Mouse (Mus musculus): ENCODE measurements around the gene Zfp941. TPM values are rescaled to one million over a fixed set of nuclear protein-coding genes. Genes with fewer than 3 reads are reported as not detected.

Gene Zfp941
- 2.7 and 3.0 TPM in 2 replicates for polyA plus RNA-seq (2014; fragmentation: Nextera tagmentation; extraction: Ambion mirVana)

- Histone ChIP-seq H3K4me3 (ENCODE audit: low read depth, low read length) (peak within 1 kb of the TSS; percentile 37), H3K36me3 (ENCODE audit: control insufficient read depth, insufficient read depth, low read length) (no peaks in the 10 kb centered on the region), H3K4me1 (ENCODE audit: control insufficient read depth, insufficient read depth, low read length) (no peaks in the 10 kb centered on the region), H3K9me3 (ENCODE audit: control insufficient read depth, low read depth, low read length) (no peaks in the 10 kb centered on the region), H3K27me3 (ENCODE audit: control insufficient read depth, insufficient read depth, low read length) (no peaks in the 10 kb centered on the region), H3K9ac (replicated peaks; ENCODE audit: low read depth, low read length) (peak within 1 kb of the TSS; percentile 30; the same call in 1 of the 2 replicates), H3K27ac (ENCODE audit: low read length) (0 out of 2 replicates have a peak within 1 kb of the TSS, but pooled peaks have one; percentile 4), H3K4me2 (replicated peaks; ENCODE audit: low read depth, low read length) (peak within 1 kb of the TSS; percentile 74)
- WGBS = 1% methylated on average over 21 of the region's 21 CpGs
- ATAC-seq (ENCODE audit: insufficient number of reproducible peaks, insufficient read depth, low FRiP score, low read depth) = peak; percentile 63; the same call in 1 of the 2 replicates
These were observed at the start of gene Zfp941 for GRCm38 (mm10) chr7:140821653-140822329. Zfp941 (minus strand) TSS chr7:140822178.

- H3K9me3 ChIP-seq (ENCODE audit: control insufficient read depth, low read depth, low read length) = no peaks in the 10 kb centered on the region
- no peak for ATAC-seq (ENCODE audit: insufficient number of reproducible peaks, insufficient read depth, low FRiP score, low read depth)
- no peaks in the 10 kb centered on the region for H3K4me1 ChIP-seq (ENCODE audit: control insufficient read depth, insufficient read depth, low read length)
- H3K27me3 ChIP-seq (ENCODE audit: control insufficient read depth, insufficient read depth, low read length) = no peaks in the 10 kb centered on the region
- no peak overlapping the region for H3K4me3 ChIP-seq (ENCODE audit: low read depth, low read length)
- no peak overlapping the region for H3K4me2 ChIP-seq (replicated peaks; ENCODE audit: low read depth, low read length)
- H3K36me3 ChIP-seq (ENCODE audit: control insufficient read depth, insufficient read depth, low read length) = peaks cover 38% of the 10 kb centered on the region
- H3K9ac ChIP-seq (replicated peaks; ENCODE audit: low read depth, low read length) = no peak overlapping the region
- no peak overlapping the region for H3K27ac ChIP-seq (ENCODE audit: low read length)
- WGBS = 90% methylated on average over 12 of the region's 12 CpGs
These were observed 42.8 kb upstream of the Zfp941 start for GRCm38 (mm10) chr7:140864761-140865160.

GRCm38 (mm10) chr7:140860728-140861127 is 38.8 kb upstream of the Zfp941 start:
- no peaks in the 10 kb centered on the region for H3K9me3 ChIP-seq (ENCODE audit: control insufficient read depth, low read depth, low read length)
- no peaks in the 10 kb centered on the region for H3K27me3 ChIP-seq (ENCODE audit: control insufficient read depth, insufficient read depth, low read length)
- H3K36me3 ChIP-seq (ENCODE audit: control insufficient read depth, insufficient read depth, low read length) = peaks cover 53% of the 10 kb centered on the region
- no peak overlapping the region for H3K4me3 ChIP-seq (ENCODE audit: low read depth, low read length)
- H3K4me1 ChIP-seq (ENCODE audit: control insufficient read depth, insufficient read depth, low read length) = peaks cover 7% of the 10 kb centered on the region
- no peak for ATAC-seq (ENCODE audit: insufficient number of reproducible peaks, insufficient read depth, low FRiP score, low read depth)
- H3K4me2 ChIP-seq (replicated peaks; ENCODE audit: low read depth, low read length) = no peak overlapping the region
- H3K9ac ChIP-seq (replicated peaks; ENCODE audit: low read depth, low read length) = no peak overlapping the region
- no peak overlapping the region for H3K27ac ChIP-seq (ENCODE audit: low read length)
- 82% methylated on average over 5 of the region's 5 CpGs for WGBS

GRCm38 (mm10) chr7:140859997-140860396 is 38.0 kb upstream of the Zfp941 start:
- Histone ChIP-seq H3K4me2 (replicated peaks; ENCODE audit: low read depth, low read length) (no peak overlapping the region), H3K9me3 (ENCODE audit: control insufficient read depth, low read depth, low read length) (no peaks in the 10 kb centered on the region), H3K9ac (replicated peaks; ENCODE audit: low read depth, low read length) (no peak overlapping the region), H3K4me1 (ENCODE audit: control insufficient read depth, insufficient read depth, low read length) (peaks cover 12% of the 10 kb centered on the region), H3K27ac (ENCODE audit: low read length) (no peak overlapping the region), H3K36me3 (ENCODE audit: control insufficient read depth, insufficient read depth, low read length) (peaks cover 53% of the 10 kb centered on the region), H3K4me3 (ENCODE audit: low read depth, low read length) (no peak overlapping the region), H3K27me3 (ENCODE audit: control insufficient read depth, insufficient read depth, low read length) (no peaks in the 10 kb centered on the region)
- 74% methylated on average over 6 of the region's 6 CpGs for WGBS
- ATAC-seq (ENCODE audit: insufficient number of reproducible peaks, insufficient read depth, low FRiP score, low read depth) = no peak

GRCm38 (mm10) chr7:140858746-140859145 is 36.8 kb upstream of the Zfp941 start:
- Histone ChIP-seq H3K9ac (replicated peaks; ENCODE audit: low read depth, low read length) (0 out of 2 replicates have a peak overlapping the region, but pooled peaks have one; percentile 88), H3K36me3 (ENCODE audit: control insufficient read depth, insufficient read depth, low read length) (peaks cover 58% of the 10 kb centered on the region), H3K4me1 (ENCODE audit: control insufficient read depth, insufficient read depth, low read length) (peaks cover 13% of the 10 kb centered on the region), H3K9me3 (ENCODE audit: control insufficient read depth, low read depth, low read length) (no peaks in the 10 kb centered on the region), H3K4me2 (replicated peaks; ENCODE audit: low read depth, low read length) (peak overlapping the region; percentile 99; the same call in 1 of the 2 replicates), H3K4me3 (ENCODE audit: low read depth, low read length) (no peak overlapping the region; the same call in 1 of the 2 replicates), H3K27ac (ENCODE audit: low read length) (no peak overlapping the region), H3K27me3 (ENCODE audit: control insufficient read depth, insufficient read depth, low read length) (no peaks in the 10 kb centered on the region)
- WGBS = 94% methylated on average over 8 of the region's 8 CpGs
- no peak for ATAC-seq (ENCODE audit: insufficient number of reproducible peaks, insufficient read depth, low FRiP score, low read depth)

- H3K36me3 ChIP-seq (ENCODE audit: control insufficient read depth, insufficient read depth, low read length) = peaks cover 56% of the 10 kb centered on the region
- peaks cover 13% of the 10 kb centered on the region for H3K4me1 ChIP-seq (ENCODE audit: control insufficient read depth, insufficient read depth, low read length)
- H3K9ac ChIP-seq (replicated peaks; ENCODE audit: low read depth, low read length) = peak within 1 kb of the TSS; percentile 88
- H3K27me3 ChIP-seq (ENCODE audit: control insufficient read depth, insufficient read depth, low read length) = no peaks in the 10 kb centered on the region
- H3K4me2 ChIP-seq (replicated peaks; ENCODE audit: low read depth, low read length) = peak within 1 kb of the TSS; percentile 99
- 36% methylated on average over 40 of the region's 40 CpGs for WGBS
- peak within 1 kb of the TSS; percentile 87 for H3K4me3 ChIP-seq (ENCODE audit: low read depth, low read length)
- peak; percentile 30 for ATAC-seq (ENCODE audit: insufficient number of reproducible peaks, insufficient read depth, low FRiP score, low read depth)
- peak within 1 kb of the TSS; percentile 94 for H3K27ac ChIP-seq (ENCODE audit: low read length)
- H3K9me3 ChIP-seq (ENCODE audit: control insufficient read depth, low read depth, low read length) = no peaks in the 10 kb centered on the region
These were observed 35.9 kb upstream of the Zfp941 start, which contains the start of gene Bet1l for GRCm38 (mm10) chr7:140857550-140858505. Bet1l (minus strand) TSS chr7:140857577.

- under 1% methylated on average over 50 of the region's 50 CpGs for WGBS
- Histone ChIP-seq H3K9me3 (ENCODE audit: control insufficient read depth, low read depth, low read length) (no peaks in the 10 kb centered on the region), H3K4me2 (replicated peaks; ENCODE audit: low read depth, low read length) (peak within 1 kb of the TSS; percentile 99), H3K4me3 (ENCODE audit: low read depth, low read length) (peak within 1 kb of the TSS; percentile 87), H3K9ac (replicated peaks; ENCODE audit: low read depth, low read length) (peak within 1 kb of the TSS; percentile 88), H3K27me3 (ENCODE audit: control insufficient read depth, insufficient read depth, low read length) (no peaks in the 10 kb centered on the region), H3K4me1 (ENCODE audit: control insufficient read depth, insufficient read depth, low read length) (peaks cover 13% of the 10 kb centered on the region), H3K27ac (ENCODE audit: low read length) (peak within 1 kb of the TSS; percentile 94), H3K36me3 (ENCODE audit: control insufficient read depth, insufficient read depth, low read length) (peaks cover 50% of the 10 kb centered on the region)
- ATAC-seq (ENCODE audit: insufficient number of reproducible peaks, insufficient read depth, low FRiP score, low read depth) = peak; percentile 79
These were observed 35.0 kb upstream of the Zfp941 start, which contains the start of gene Ric8a for GRCm38 (mm10) chr7:140856785-140857549. Ric8a (plus strand) TSS chr7:140856957.
